Mouse (Mus musculus): ENCODE measurements around the gene Slc6a5. TPM values are rescaled to one million over a fixed set of nuclear protein-coding genes. Genes with fewer than 3 reads are reported as not detected.
A peak's percentile ranks its signal among the peaks of the same experiment; 100 is the strongest.
"Not testable (repeated sequence)": the region's sequence is repeated elsewhere in the genome, so short reads cannot be mapped to it uniquely, and the experiment has no call there.

The Slc6a5 gene
- polyA plus RNA-seq, 1 experiment from 2014 or later = 0.01 TPM

DNA sequence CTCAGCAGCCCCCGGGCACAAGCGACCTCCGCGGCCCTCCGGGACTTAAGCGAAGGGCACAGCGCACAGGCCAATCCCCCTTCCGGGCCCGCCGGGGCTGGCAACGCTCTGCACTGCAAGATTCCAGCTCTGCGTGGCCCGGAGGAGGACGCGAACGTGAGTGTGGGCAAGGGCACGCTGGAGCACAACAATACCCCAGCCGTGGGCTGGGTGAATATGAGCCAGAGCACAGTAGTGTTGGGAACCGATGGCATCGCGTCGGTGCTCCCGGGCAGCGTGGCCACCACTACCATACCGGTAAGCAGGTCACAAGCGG, 2.0 kb downstream of the Slc6a5 start:
- POLR2A ChIA-PET = interaction anchor here (0.6 kb wide), 1 partner anchor 20 kb away, joined by 3 read pairs; no protein-coding TSS in a partner anchor
- ATAC-seq (no peak), DNase-seq (ENCODE audit: low read depth, low spot score) (no peak)
- CTCF ChIA-PET = interaction anchor here (1.7 kb wide), 1 partner anchor 11 kb away, joined by 6 read pairs; no protein-coding TSS in a partner anchor
- TF ChIP-seq CTCF (IDR thresholded peaks at IDR 0.05) = no peak
- peaks cover 19% of the 10 kb centered on the region for H3K27me3 ChIP-seq
- in situ Hi-C loops (cut with MboI; ENCODE audit: low pct_unique_long_range_greater_than_20kb) = no loop called here

DNA sequence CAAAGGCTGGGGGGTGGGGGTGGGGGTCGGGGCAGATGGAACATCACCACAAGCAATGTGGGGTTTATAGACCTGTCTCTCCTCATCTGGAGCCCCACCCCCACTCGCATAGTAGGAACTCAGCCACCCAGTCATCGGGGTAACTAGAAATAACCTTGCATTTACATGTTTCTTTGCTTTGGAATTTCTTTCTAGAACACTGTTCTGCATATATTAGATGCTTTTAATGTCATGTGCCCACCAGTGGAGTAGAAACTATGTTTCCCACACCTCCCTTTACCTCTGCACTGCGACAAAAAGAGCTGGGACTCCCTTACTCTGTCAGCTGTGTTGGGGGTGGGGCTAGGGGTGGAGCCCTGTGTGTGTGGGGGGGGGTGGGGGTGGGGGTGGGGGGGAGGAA, 3.2 kb downstream of the Slc6a5 start:
- no peak for TF ChIP-seq CTCF (IDR thresholded peaks at IDR 0.05)
- CTCF ChIA-PET = no interaction called here
- in situ Hi-C loops (cut with MboI; ENCODE audit: low pct_unique_long_range_greater_than_20kb) = no loop called here
- H3K27me3 ChIP-seq = peaks cover 19% of the 10 kb centered on the region
- POLR2A ChIA-PET = no interaction called here
- ATAC-seq (no peak), DNase-seq (ENCODE audit: low read depth, low spot score) (no peak)

DNA sequence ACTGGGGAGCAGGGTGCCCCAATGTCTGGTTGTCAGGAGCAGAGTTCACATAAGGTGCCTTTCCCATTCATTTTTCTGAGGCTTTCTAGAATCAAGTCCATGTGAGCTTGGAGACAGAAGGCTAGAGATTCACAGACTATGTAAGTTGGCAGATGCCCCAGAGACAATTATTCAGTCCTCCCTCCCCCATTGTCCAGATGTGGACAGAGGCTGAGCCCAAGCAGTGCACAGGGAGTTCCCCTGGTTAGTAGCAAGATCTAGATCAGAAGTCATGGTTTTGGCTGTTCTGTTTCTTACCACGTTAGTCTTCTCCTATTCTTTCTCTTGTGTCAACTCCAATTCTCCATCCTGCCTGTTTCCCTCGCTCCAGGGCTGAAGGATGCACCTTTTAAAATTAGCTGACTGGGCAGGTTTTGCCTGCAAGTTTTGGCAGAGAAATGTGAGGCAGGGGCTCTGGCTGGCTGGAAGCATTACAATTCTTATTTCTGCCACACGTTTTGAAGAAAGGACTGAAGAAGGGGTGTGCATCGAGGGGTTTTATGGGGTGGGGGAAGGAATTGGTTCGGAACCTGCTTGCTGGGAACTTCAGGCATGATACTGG, 3.9 kb downstream of the Slc6a5 start:
- no peak for ATAC-seq
- no peak for DNase-seq (ENCODE audit: low read depth, low spot score)
- POLR2A ChIA-PET = no interaction called here
- CTCF ChIA-PET = no interaction called here
- H3K27me3 ChIP-seq = peaks cover 19% of the 10 kb centered on the region
- no peak for TF ChIP-seq CTCF (IDR thresholded peaks at IDR 0.05)
- in situ Hi-C loops (cut with MboI; ENCODE audit: low pct_unique_long_range_greater_than_20kb) = no loop called here

DNA sequence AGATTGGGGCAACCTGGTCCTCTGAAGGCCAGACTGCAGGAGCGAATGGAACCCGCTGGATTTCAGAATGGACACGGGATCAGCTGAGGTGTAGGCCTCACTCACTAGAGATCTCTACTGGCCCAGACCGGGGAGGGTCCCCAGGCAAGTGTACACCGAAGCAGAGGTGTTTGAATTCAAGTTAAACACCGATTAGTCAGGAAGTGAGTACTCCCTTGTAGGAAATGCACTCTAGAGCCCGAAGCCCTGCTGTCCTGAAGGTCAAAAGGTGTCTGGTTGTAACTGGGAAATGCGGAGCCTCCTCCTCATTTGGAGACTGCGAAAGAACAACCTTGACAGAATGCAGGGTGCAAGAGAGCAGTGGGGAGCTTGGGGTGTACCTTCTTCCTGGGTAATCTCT, 5.0 kb downstream of the Slc6a5 start:
- peaks cover 19% of the 10 kb centered on the region for H3K27me3 ChIP-seq
- TF ChIP-seq CTCF (IDR thresholded peaks at IDR 0.05) = no peak
- no peak for ATAC-seq
- DNase-seq (ENCODE audit: low read depth, low spot score) = no peak
- POLR2A ChIA-PET = no interaction called here
- CTCF ChIA-PET = no interaction called here
- in situ Hi-C loops (cut with MboI; ENCODE audit: low pct_unique_long_range_greater_than_20kb) = no loop called here

DNA sequence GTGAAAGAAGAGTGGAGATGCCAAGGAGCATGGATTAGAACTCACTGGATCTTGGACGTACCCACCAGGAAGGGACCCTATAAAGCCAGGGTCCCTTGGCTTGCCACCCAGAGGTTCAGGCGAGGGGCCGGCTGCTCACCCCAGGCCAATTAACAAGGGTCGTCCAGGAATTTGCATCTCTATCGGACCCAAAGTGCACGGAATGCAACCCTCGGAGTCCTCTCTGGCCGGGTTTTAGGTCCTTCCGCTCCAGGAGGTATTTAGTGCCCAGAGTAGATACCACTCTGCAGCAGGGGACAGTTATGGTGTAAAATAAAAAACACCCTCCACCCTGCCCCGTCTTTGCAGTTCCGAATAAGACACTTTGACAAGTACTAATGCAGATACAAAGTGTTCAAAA, 5.5 kb downstream of the Slc6a5 start:
- DNase-seq (ENCODE audit: low read depth, low spot score) (no peak), ATAC-seq (no peak)
- peaks cover 19% of the 10 kb centered on the region for H3K27me3 ChIP-seq
- POLR2A ChIA-PET = no interaction called here
- CTCF ChIA-PET = no interaction called here
- in situ Hi-C loops (cut with MboI; ENCODE audit: low pct_unique_long_range_greater_than_20kb) = no loop called here
- no peak for TF ChIP-seq CTCF (IDR thresholded peaks at IDR 0.05)

DNA sequence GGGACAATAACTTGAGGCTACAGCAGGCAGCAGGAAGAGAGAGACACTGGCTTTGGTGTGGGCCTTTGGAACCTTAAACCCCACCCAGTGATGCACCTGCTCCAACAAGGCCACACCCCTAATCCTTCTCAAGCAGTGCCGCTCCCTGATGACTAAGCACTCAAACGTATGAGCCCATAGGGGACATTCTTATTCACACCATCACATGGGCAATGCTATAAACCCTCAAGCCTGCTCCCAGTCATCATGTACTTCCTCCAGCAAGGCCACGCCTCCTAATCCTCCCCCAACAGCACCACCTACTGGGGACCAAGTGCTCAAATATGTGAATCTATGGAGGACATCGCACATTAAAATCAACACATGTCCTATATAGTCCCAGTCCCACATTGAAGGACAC, 9.5 kb downstream of the Slc6a5 start:
- ChIA-PET CTCF (no interaction called here), POLR2A (no interaction called here)
- TF ChIP-seq CTCF (IDR thresholded peaks at IDR 0.05) = no peak
- DNase-seq (ENCODE audit: low read depth, low spot score) = no peak
- no peak for ATAC-seq
- no peaks in the 10 kb centered on the region for H3K27me3 ChIP-seq
- in situ Hi-C loops (cut with MboI; ENCODE audit: low pct_unique_long_range_greater_than_20kb) = no loop called here

DNA sequence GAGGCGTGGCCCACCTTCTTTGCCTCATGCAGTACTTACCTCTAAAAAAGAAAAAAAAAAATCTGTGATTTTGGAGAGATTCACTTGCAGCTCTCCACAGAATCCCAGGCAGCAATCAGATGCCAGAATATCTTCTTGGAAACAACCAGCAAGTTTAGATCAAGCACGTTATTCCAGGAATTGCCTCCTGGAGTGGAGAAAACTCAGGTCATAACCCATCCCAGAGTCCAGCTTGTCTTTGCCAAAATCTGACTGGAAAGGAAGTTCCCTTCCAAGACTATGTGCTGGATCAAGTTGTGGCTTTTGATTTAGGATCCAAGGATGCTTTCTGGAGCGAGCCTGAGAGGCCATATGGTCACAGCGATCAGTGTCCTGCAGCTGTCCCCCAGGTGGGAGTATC, 10.8 kb downstream of the Slc6a5 start:
- POLR2A ChIA-PET = no interaction called here

DNA sequence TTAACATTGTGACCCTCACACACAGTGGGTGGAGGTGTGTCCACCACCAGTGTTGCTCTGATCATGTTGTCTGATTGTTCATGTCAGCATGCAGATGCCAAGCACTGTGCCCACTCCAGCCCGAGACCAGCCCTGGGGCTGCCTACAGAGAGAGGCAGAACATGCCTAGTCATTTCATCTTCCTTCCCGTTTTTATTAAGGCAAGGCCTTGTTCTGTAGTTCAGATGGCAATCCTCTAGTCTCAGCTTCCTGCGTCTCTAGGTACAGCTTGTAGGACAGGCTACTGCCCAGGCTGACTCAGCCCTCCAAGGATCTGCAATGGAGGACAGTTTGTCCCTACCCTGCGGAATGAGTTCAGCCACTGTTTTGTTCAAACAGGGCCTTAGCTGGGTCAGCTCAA, 13.0 kb downstream of the Slc6a5 start:
- TF ChIP-seq CTCF (IDR thresholded peaks at IDR 0.05) = no peak
- ChIA-PET CTCF (interaction anchor here (0.7 to 1.6 kb wide), 24 partner anchors 9 to 306 kb away, joined by 3 to 11 read pairs (median 4); no protein-coding TSS in a partner anchor), POLR2A (no interaction called here)
- no peaks in the 10 kb centered on the region for H3K27me3 ChIP-seq
- in situ Hi-C loops (cut with MboI; ENCODE audit: low pct_unique_long_range_greater_than_20kb) = loop anchor here (5.0 kb wide), 3 partner anchors 81 to 306 kb away; no protein-coding TSS in a partner anchor
- DNase-seq (ENCODE audit: low read depth, low spot score) (no peak), ATAC-seq (peak; percentile 44)

More for the DNA sequence above, 10.8 kb downstream of the Slc6a5 start:
- in situ Hi-C loops (cut with MboI; ENCODE audit: low pct_unique_long_range_greater_than_20kb) = loop anchor here (5.0 kb wide), 3 partner anchors 78 to 303 kb away; no protein-coding TSS in a partner anchor
- no peak for DNase-seq (ENCODE audit: low read depth, low spot score)
- CTCF ChIA-PET = interaction anchor here (1.0 to 1.1 kb wide), 2 partner anchors 61 to 139 kb away, joined by 3 read pairs; no protein-coding TSS in a partner anchor
- TF ChIP-seq CTCF (IDR thresholded peaks at IDR 0.05) = no peak
- no peaks in the 10 kb centered on the region for H3K27me3 ChIP-seq
- ATAC-seq = no peak

DNA sequence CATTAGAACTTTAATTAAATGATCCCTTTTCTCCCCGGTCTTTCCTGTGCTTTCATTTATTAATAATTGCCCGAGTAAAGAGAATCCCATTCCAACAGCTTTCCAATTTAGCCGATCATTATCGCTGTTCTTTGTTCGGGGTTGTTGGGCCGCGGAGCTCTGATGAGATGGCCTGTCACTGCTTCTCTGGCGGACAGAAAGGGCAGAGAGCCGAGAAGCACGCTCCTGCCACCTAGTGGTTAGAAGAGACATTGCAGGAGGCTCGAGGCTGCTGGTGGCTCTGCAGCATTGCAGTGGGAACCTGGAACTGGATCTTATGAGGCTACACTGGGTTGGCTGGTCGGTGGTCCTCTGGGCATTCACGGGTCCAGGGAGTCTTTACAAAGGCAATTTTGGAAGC, 13.4 kb downstream of the Slc6a5 start:
- no peak for DNase-seq (ENCODE audit: low read depth, low spot score)
- POLR2A ChIA-PET = no interaction called here

DNA sequence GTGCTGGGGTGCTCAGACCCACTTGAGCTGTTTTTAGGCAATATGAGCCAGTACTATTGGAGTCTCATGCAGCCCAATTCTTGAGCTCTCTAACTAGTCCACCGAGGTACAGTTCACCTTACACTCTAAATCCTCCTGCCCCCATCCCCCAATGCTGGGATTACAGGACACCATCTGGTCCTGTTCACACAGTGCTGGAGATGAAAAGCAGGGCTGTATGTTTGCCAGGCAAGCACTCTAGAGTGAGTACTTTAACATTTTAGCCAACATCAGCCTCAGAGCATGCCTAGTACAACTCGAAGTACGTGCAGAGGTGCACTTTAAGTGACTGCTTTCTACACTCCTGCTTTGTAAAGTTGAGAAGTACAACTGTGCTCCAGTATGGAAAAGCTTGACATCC, 18.6 kb downstream of the Slc6a5 start:
- no peak for TF ChIP-seq CTCF (IDR thresholded peaks at IDR 0.05)
- in situ Hi-C loops (cut with MboI; ENCODE audit: low pct_unique_long_range_greater_than_20kb) = no loop called here
- ATAC-seq = no peak
- DNase-seq (ENCODE audit: low read depth, low spot score) = no peak
- CTCF ChIA-PET = no interaction called here
- POLR2A ChIA-PET = no interaction called here
- no peaks in the 10 kb centered on the region for H3K27me3 ChIP-seq

More for the DNA sequence above, 13.4 kb downstream of the Slc6a5 start:
- peak; percentile 88 for ATAC-seq
- TF ChIP-seq CTCF (IDR thresholded peaks at IDR 0.05) = peak; percentile 98
- CTCF ChIA-PET = interaction anchor here (0.7 to 1.6 kb wide), 24 partner anchors 9 to 307 kb away, joined by 3 to 11 read pairs (median 4); no protein-coding TSS in a partner anchor
- in situ Hi-C loops (cut with MboI; ENCODE audit: low pct_unique_long_range_greater_than_20kb) = loop anchor here (5.0 kb wide), 3 partner anchors 81 to 306 kb away; no protein-coding TSS in a partner anchor
- no peaks in the 10 kb centered on the region for H3K27me3 ChIP-seq

DNA sequence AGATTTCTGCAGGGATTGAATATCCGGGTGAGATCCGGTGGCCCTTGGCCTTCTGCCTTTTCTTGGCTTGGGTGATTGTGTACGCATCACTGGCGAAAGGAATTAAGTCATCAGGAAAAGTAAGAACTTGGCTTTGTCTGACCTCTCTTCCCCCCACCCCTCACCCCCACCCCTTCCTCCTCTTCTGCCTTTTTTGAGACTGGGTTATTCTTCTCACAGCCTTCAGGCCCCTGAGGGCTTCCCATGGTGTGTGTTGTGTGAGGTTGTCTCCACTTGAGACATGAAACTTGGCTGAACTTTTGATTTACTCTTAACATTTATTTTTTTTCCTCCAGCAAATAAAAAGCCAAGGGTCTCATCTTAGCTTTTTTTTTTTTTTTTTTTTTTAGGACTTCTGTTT, 20.1 kb downstream of the Slc6a5 start:
- ChIA-PET CTCF (interaction anchor here (0.8 kb wide), 1 partner anchor 24 kb away, joined by 3 read pairs; no protein-coding TSS in a partner anchor), POLR2A (interaction anchor here (0.6 kb wide), 2 partner anchors 90 to 1599 kb away, joined by 4 read pairs; no protein-coding TSS in a partner anchor)
- ATAC-seq (no peak), DNase-seq (ENCODE audit: low read depth, low spot score) (no peak)
- no peaks in the 10 kb centered on the region for H3K27me3 ChIP-seq
- TF ChIP-seq CTCF (IDR thresholded peaks at IDR 0.05) = no peak
- in situ Hi-C loops (cut with MboI; ENCODE audit: low pct_unique_long_range_greater_than_20kb) = no loop called here

DNA sequence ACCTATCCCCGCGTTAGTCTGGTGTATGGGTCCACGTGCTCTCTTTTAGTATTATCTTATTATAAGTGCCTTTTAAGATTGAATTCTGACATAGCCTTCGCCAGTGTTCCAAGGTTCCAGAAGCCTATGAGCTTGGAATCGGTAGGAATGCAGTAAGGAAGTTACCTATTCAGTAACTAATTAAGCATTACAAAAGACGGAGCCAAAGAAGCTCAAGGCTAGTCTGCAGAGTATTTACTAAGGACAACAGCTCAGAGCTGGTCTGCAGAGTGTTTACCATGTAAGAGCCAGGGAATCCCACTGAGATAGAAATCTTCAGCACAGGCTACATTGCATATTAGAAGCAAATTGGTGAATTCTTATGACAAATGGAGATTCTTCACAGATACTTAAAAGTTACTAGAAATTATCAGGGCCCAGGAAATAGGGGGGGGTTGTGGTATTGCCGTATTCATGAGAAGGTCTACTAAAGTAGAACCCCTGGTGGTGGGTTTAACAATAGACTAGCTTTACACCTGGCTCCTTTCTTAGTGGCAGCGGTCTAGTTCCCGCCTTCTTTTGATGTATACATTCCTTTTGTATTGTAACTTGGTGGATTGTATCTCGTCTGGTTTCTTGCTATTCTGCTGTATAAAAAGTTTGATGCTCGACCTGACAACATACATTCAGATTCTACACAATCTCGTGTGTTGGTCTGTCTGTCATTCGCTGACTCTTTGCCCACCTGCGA, 23.6 kb downstream of the Slc6a5 start:
- in situ Hi-C loops (cut with MboI; ENCODE audit: low pct_unique_long_range_greater_than_20kb); H3K27me3 ChIP-seq; POLR2A ChIA-PET; DNase-seq (ENCODE audit: low read depth, low spot score); CTCF ChIA-PET; ATAC-seq: not testable (repeated sequence)
